Mouse (Mus musculus): ENCODE measurements around the gene Wdr90.

DNA sequence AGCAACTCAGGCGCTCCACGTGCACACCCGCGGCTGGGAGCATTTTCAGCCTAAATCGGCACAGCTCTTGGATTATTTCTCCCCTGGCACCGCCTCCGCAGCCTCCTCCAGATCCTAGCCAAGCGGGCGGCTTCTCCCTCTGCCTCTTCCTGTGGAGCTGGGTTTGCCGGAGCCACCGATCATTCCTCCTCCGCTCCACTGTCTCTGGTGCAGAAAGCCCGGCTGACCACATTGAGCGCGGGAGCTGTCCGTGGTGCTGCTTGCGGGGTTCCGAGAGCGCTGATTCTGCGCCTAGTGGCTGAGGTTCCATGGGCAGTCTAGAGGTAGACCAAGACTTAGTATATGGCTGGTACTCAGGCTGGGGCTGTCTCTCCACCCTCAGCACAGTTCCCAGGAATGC lies 47.8 kb downstream of the Wdr90 start:
- TF ChIP-seq CTCF (IDR thresholded peaks at IDR 0.05; ENCODE audit: low read depth) (peak; percentile 74), EP300 (IDR thresholded peaks at IDR 0.05; ENCODE audit: low read depth) (no peak)

Data from liver, embryonic 14.5 days (tissue).